Mouse (Mus musculus): ENCODE data around the gene Fam83e.

GRCm38 (mm10) chr7:45708221-45708761 lies 12.7 kb upstream of the Fam83e start:
- no peak for TF ChIP-seq TCF12 (IDR thresholded peaks at IDR 0.05; ENCODE audit: insufficient read depth, poor library complexity, severe bottlenecking)
- no peak for TF ChIP-seq USF1 (IDR thresholded peaks at IDR 0.05; ENCODE audit: low read depth)
- no peak for TF ChIP-seq POLR2A (IDR thresholded peaks at IDR 0.05; ENCODE audit: insufficient read length, low read depth)
- peak; percentile 84 for TF ChIP-seq POLR2AphosphoS2 (IDR thresholded peaks at IDR 0.05; ENCODE audit: insufficient read length, low read depth)
- TF ChIP-seq MYOG (IDR thresholded peaks at IDR 0.05; ENCODE audit: control insufficient read depth in 1 of 3, insufficient read depth in 1 of 3, insufficient read length in 2 of 3, low read depth in 2 of 3) = no peak
- no peak for TF ChIP-seq E2F4 (IDR thresholded peaks at IDR 0.05; ENCODE audit: insufficient read depth)
- TF ChIP-seq REST (IDR thresholded peaks at IDR 0.05; ENCODE audit: insufficient read depth, insufficient read length) = no peak

Data from myocyte (in vitro differentiated cells).